Mouse (Mus musculus) T-helper 2 cell (primary cell): ENCODE data around the gene Bdp1.

Source experiments
- in situ Hi-C: fragments of 300-600 bp; cut with MboI, MseI; formaldehyde crosslinking; loops from one replicate; pipeline ENCODE4 v1.15.1; 2025; ENCODE audit warnings: high pct_unique_total_duplicates

Bdp1 gene

DNA sequence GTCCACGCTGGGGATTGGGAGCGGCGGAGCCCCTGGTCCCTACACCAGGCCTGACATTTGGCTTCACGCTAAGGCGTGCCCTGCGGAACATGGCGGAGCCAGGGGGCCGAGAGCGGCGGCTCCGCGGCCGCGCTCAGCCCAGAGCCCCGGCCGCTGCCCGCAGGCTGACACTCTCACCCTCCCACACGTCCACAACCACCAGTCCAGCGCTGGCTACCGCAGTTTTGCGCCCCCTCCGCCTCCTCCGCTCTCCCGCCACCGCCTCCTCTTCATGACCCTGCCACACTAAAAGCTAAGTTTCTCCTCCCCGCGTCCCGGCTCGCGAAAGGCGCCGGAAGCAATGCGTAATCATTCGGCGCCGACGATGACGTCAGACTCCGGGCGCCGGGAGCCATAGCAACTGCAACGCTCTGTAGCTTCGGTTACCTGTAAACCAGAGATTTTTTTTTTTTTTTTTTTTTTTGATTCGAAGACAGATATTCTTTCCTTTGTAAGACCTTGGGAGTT lies at the start of gene Bdp1:
Gene Bdp1, minus strand, starts transcription at position 323 of the 507 bp plus-strand sequence.
- in situ Hi-C loops: no loop called here

DNA sequence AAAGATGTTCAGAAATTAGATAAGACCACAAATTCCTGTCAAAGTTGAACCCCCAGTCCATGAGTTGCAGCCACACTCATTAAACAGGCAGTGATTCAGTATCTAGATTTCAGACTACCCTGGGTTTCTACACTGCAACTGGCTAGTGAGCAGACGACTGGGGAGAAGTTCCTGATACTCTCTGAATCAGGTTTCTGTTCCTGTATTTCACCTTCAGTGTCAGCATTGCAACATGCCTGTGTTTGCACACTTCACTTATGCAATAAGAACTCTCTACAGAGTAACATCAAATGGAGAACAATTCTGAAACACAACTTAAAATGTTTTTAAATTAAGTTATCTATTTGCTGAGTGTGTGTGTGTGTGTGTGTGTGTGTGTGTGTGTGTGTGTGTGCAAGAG lies 48.8 kb upstream of the Bdp1 start:
- in situ Hi-C loops: no loop called here

DNA sequence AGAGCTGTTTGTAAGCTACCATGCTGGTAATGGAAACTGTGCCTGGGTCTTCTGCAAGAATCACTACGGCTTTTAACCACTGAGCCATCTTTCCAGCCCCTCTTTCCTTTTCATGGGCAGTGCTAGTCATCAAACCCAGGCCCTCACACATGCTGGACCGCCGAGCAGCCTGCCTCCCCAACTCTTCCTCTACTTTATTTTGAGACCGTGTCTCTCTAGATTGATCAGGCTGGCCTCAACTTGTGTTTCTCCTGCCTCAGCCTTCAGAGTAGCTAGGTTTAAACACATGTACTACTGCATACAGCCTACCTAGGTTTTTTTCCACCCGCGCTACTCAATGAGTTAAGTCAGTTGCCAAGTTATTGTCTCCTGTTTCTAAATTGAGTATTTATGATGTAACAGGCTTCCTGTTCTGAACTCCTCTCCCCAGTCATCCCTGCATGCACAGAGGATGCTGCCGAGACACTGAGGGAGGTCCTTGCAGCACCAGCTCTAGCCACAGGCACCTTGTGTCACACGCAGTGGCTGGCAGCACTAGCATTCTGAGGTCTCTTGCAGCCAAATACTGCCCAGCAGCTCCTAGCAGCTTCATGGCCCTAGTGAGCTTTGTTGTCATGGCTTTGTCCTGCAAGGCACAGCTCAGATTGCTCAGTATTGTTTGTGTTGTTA lies 37.9 kb upstream of the Bdp1 start:
- in situ Hi-C loops: no loop called here

DNA sequence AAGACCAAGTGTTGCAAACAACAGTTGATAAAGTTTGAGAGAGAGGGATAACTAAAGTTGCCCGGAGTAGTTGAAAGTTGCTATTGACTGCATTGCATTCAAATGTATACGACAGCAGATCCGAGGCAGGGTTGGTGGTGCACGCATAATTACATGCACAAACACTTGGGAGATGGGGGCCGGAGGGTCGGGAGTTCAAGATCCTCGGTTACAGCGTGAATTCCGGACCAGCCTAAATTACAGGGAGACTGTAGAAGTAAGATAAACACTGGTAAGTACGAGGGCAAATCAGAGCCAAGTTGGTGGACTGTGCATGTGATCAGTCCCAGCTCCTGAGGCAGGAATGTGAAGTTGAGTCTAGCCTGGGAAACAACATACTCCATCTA lies 21.4 kb upstream of the Bdp1 start:
- in situ Hi-C loops: no loop called here

DNA sequence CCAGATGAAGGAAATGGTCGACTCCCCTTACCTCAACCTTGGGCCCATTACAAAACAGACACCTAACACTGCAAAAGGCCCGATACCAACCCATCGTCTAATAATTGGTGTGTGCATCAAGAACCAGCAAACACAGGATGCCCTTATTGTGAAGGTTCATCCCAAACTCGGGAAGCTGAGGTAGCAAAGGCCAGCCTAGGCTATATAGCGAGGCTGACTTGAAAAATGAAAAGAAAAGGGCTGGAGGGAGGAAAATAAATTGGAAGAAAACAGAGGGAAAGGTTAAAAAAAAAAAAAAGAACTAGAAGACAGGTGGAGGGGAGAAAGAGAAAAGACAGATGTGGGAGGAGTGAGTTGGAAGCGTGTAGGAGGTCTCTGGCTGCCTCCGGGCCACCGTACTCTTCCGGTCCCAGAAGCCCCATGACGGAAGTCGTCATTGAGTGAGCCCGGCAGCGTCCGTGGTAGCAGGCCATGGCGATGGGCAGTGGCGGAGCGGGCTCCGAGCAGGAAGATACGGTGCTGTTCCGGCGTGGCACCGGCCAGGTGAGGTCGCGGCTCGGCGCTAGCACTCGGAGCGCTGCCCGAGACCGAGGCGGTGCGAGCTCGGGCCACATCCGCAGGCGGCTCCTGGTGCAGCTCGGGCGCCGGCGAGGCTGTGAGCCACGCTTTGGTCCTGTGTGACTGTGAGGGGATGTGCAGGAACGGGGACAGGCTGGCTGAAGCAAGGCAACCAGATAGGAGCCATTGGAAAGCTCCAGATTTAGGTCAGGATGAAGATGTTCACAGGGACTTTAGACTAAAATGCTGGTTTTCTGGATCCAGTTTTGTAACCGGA lies 20.8 kb upstream of the Bdp1 start, which contains the start of gene Smn1:
Gene Smn1, plus strand, starts transcription at position 430 of the 835 bp plus-strand sequence.
- in situ Hi-C loops: no loop called here

DNA sequence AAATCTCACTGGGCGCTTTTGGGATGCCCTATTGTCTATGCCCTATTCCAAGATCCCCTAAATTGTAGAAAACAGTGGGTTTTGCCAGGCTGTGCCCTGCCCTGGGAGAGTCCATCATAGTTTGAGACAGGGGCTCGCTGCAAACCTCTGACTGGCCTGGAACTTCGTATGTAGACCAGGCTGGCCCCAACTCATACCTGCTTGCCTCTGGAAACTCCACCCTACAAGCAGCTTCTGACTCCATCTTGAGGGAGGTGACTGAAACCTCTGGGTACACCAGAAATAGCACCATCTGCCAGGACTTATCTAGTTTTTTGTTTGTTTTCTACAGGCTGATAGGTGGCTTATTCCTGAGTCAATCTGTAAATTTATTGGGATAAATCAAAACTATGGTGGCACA lies 20.1 kb upstream of the Bdp1 start:
- in situ Hi-C loops: no loop called here

DNA sequence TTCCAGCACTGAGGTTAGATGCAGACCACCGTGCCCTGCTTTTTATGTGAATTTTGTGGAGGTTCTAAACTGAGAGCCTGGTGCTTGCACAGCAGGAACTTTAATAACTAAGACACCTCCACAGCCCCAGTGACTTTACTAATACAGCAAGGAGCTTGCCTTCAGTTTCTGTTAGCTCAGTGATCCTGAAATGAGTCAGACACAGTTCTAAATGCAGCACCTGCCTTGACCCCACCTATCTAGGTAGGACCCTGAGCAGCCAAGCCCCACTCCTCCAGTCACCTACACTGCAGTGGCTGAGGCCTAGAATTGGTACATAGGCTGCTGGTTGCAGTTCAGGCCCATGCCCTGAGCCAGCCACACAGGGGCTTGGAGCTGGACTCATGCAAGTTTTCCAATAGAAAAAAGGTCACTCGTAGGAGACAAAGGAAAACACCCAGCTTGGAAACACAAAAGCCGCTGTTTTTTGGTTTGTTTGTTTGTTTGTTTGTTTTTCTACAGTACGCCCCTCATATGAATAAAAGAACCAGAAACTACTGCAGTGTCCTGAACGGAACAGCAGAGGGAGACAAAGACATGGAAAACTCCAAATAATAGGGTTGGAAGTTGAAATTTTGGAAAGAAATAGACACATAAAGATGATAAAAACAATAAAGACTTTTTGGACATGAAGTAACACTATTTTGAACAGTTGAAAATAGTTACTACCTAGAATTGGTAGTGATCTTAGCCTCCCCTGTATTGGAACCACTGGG lies 8.5 kb upstream of the Bdp1 start:
- in situ Hi-C loops: no loop called here

DNA sequence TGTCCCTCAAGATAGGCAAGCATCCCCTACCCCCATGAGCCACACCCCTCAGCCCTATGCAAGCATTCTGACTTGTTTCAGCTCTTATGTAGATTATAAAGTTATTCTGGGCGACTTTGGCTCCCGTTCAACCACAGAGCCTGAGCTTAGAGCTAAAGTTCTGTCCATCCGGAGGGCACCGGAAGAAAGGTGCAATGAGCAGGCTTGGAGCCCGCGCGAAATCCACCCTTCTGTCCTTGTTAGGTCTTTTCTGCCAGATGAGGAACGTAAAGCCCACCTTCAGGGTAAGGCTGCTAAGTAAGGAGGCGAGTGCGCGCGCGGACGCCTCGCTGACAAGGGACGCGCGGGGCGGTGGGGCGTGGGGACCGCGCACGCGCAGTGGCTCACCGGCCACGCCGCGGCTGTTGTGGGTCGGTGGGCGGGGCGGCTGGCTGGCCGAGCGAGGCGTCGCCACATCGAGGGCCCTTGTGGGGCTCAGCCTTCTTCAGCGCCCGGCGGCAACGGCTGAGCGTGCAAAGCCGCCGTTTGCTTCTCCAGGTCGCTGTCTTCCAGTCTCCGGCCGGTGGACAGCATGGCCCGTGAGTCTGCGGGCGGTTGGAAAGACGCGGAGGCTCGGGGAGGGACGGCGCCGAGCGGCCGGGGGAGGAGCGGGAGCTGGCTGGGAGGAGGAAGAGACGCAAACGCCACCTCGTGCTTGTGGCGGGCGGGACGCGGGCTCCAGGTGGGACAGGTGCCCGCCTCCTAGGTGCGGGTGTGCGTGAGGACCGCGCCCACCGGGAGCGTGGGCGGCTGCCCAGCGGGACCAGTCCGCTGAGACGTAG lies 4.0 kb upstream of the Bdp1 start, which contains the start of gene Serf1:
Gene Serf1, plus strand, starts transcription at position 361 of the 821 bp plus-strand sequence.
- in situ Hi-C loops: no loop called here

DNA sequence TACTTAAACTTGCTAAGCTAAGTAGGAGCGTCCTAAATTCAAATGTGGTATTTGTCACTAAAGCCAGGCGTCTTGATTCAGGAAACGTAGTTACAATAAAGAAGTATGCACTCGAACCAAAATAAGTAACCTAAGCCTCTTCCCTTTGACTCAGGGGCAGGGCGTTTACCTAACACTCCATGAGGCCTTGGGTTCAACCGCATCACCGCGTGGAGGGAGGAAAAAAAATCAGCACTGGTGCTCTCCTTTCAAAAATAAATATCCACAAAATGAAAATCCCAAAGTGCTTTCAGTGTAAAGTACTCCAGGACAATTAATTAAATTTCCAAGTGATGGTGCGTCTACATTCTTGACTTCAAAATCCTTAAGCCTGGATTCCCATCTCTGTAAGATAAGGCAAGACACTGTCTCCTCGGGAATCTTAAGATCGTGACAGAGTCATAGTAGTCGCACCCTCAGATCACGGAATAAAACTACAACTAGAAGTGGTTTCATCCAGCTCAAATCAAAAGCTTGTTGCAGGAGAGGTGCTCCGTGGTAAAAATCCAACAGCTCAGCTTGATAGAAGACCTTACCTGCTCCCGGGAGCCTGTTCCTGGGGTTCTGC lies 715 bp downstream of the Bdp1 start:
- in situ Hi-C loops: no loop called here

DNA sequence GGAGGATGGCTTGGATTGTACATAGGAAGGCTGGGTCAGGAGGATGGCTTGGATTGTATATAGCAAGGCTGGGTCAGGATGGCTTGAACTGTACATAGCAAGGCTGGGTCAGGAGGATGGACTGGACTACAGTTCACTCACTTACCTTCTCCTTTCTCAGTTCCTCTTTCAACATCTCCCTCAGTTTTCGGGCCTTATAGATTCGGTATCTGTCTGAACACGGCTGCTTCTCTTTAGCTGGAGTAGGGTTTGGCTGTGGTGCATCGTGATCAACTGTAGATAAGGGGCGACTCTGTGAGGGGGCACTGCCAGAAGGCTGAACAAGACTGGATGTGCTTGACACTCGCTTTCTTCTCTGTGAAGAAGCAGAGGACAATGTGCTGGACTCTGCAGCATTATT lies 5.1 kb downstream of the Bdp1 start:
- in situ Hi-C loops: loop anchor here (25.0 kb wide), 1 partner anchor 1837 kb away; the partner anchor contains the start of genes Ankra2 and Utp15

DNA sequence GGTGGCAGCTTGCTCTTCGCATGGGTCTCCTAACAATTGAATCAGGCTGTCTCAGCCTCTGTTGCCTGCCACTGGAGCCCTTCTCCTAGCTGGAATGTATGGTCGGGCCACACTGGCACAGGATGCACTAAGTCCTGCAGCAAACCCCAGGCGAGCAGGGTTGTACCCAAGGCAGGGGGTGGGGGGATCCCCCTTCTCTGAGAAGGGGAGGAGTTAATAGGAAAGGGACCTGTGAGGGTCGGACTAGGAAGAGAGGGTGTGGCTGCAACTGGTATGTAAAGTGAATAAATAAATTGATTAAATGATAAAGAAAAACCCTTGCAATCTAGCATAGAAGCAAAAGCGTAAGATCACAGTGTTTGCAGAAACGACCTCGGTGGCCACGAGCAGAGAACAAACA lies 32.4 kb downstream of the Bdp1 start:
- in situ Hi-C loops: loop anchor here (5.0 to 25.0 kb wide), 2 partner anchors 39 to 566 kb away; no protein-coding TSS in a partner anchor

DNA sequence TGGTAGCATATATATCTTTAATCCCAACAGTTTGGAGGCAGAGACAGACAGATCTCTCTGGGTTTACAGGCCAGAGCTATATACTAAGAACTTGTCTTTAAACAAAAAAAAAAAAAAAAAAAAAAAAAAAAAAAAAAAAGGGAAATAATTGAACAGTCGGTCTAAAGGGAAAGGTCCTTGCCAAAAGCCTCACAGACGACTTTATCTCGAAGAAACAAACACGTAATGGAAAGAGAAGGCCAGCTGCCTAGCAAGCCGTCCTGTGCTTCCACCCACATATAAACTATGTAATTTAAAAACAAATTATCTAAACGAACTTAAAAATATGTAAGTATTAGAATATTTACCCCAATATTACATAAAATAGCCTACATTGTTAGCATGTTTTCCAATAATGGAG lies 36.0 kb downstream of the Bdp1 start:
- in situ Hi-C loops: loop anchor here (25.0 kb wide), 1 partner anchor 569 kb away; no protein-coding TSS in a partner anchor

DNA sequence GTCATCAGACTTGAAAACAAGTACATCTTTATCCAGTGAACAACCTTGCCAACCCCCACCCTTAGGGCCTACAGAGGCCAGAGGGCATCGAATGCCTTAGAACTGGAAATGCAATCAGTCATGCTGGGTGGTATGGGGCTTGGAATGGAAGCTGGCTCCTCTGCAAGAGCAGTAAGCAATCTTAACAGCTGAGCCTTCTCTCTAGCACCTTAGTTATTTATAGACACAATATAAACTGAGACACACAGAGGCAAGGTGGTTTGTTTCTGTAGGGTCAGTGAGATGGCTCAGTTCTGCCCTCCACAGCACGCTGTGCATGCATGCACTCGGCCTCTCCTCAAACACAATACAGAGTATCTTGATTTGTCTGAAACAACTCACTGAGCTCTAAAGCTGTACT lies 39.9 kb downstream of the Bdp1 start:
- in situ Hi-C loops: loop anchor here (25.0 kb wide), 1 partner anchor 573 kb away; no protein-coding TSS in a partner anchor

DNA sequence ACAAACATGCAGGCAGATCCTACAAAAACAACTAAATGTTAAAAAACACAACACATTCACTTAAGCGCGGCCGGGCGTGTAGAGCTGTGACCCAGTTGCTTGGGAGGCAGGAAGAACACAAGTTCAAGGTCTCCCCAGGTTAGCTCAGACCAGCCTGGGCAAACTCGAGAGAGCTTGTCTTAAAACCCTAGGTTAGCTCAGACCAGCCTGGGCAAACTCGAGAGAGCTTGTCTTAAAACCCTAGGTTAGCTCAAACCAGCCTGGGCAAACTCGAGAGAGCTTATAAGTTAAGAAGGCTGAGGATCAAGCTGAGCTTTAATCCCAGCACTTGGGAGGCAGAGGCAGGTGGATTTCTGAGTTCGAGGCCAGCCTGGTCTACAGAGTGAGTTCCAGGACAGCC lies 46.1 kb downstream of the Bdp1 start:
- in situ Hi-C loops: loop anchor here (25.0 kb wide), 1 partner anchor 580 kb away; no protein-coding TSS in a partner anchor

DNA sequence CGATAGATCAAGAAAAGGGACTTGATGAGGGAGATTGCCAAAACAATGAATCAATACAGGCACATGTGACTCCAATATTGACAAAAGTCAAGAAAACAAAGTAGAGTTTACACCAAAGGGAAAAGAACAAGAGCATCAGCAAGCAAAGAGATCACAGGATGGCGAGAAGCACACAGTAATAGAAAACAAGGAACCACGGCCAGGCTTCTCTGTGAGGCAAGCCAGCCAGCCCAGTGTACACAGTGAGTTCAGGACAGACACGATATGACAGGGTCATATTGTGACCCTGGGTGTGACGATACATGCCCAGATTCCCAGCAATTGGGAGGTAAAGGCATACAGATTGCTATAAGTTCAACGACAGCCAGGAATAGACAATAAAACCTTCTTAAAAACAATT lies 77.9 kb downstream of the Bdp1 start:
- in situ Hi-C loops: loop anchor here (25.0 kb wide), 3 partner anchors 461 to 1164 kb away; partner anchors contain the start of gene Gtf2h2

DNA sequence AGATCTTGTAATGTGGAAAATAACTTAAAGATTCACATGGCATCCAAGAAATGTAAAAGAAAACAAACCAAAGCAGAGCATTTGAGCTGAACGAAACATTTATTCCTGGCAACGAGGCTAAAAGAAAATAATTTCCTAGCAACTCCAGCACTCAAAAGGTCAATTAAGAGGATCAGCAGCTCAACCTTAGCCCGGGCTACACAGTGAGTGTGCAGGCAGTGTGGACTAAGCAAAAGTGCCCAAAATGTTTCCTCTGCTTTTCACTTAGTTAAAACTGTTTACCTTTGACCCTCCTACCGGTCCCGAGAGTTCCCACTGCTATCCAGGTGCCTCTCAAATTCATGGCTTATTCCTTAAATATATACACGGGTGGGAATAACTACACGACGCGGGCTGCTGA lies 87.0 kb downstream of the Bdp1 start:
- in situ Hi-C loops: no loop called here

DNA sequence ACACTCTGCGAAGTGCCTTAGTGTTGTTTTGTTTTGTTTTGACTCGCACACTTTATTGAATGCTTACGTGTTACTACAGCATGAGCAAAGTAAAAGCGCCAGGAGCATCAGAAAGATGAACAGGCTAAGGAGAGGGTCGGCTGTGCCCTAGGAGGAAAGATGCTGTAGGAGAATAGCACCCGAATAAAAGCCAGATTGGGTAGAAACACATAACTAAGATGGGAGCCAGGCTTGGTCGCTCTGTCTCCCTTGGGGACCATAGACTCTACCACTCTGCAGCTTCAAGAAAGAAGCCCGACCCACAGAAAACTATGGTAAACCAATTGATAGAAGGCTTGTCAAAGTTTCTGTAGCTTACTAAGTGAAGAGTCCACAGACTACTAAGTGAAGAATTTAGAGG lies 87.9 kb downstream of the Bdp1 start:
- in situ Hi-C loops: no loop called here

DNA sequence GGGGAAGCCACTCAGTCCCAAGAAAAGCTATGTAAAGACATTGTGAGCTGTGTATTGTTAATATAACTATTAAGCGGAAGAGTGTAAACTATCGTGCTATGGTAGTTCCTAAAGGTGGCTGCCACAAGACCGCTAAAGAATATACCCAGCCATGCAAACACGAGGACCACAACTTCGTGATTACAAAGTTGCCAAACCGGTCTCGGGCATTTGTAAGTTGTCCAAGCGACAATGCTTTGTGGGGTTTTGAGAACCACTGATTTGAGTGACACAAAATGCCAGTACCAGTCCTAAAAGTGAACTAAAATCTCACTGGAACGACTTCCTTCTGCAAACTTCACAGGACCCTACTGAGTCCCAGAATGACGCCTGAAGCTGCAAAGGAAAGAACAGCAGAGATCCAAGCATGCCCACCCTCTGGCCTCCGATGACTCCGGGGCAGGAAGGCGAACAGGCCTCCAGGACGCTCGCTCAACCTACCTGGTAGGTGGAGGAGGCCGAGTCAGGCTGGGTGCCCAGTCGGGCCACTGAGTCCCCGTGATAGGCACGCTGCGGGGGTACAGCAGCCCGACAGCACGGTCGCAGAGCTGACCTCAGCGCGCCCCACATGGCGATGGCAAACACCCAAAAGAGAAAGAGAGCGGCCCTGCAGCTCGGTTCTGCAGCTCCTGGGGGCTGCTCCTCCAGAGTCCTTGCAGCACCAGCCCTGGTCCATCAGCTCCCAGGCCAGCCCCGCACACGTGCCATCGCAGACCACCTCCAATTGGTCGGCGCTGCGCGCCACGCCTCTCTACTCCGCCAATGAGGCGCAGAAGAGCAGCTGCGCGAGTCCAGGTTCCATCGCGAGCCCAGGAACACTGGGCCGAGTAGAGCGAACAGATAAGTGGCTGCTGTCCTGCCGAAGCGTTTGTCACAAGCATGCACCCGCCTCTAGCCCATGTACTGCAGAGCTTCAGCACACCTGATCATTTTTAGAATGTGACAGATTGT lies 88.7 kb downstream of the Bdp1 start, which contains the start of gene Mccc2:
Gene Mccc2, minus strand, starts transcription at position 734 of the 990 bp plus-strand sequence.
- in situ Hi-C loops: no loop called here

DNA sequence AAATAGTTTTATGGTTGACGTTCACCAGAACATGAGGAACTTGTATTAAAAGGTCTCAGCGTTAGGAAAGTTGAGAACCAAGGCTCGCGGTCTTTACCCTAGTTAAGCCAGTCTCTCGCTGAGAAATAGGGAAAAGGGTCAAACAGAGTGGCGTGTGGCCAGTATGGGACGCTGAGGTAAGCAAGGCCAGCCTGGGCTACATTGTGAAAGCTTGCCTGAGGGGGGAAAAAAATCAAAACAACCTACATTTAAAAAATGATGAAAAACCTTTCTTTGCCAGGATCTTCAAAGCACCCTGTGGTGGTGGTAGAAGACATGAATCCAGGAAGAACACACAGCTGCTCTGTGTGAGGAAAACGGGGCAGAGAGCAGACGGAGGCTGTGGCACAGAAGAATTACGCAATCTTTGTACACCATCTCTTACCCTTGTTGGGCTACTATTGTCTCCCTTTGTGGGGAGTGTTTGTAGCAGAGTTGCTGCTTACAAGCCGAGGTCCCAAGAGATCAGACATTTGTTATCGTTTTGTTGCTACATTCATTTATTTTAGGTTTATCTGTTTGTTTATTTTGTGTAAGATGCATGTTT lies 97.9 kb downstream of the Bdp1 start:
- in situ Hi-C loops: no loop called here
